Mouse (Mus musculus) ES-Bruce4 (cell line): Measurements from ENCODE around the gene Aldh1a2.

ENCODE experiments used
- CTCF ChIP-seq: IDR thresholded peaks from one replicate; pipeline ENCODE4 v1.8.1; 2011; ENCODE audit warnings: low read depth, low read length
- EP300 ChIP-seq: IDR thresholded peaks from 2 replicates; pipeline ENCODE4 v1.6.1; 2011; ENCODE audit warnings: low read depth, low read length; ENCODE audit not compliant: insufficient read depth
- POLR2A ChIP-seq: IDR thresholded peaks from one replicate; pipeline ENCODE4 v1.8.1; 2011; ENCODE audit warnings: low read length; ENCODE audit not compliant: insufficient read depth

GRCm38 (mm10) chr9:71285231-71285630 lies 69.6 kb downstream of the Aldh1a2 start:
- no peak for TF ChIP-seq CTCF
- TF ChIP-seq POLR2A = no peak
- no peak for TF ChIP-seq EP300
